In the genomic region with DNA sequence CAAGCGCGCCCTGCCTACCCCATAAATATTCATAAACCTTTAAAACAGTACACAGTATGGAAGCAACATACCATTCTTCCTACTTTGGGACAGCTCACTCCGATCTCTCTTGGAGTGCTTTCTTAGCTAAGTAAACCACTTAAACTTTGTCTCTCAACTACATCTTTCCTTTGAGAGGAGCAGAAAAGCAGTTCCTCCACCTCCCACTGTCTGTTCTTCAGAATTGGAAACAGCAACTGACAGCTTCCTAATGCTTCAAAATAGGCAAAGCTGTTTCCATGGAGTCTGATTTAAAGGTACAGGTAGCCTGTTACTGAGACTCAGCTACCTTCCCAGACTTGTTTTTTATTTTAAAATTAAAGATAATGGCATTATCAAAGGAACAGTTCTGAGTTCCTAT, we compare ENCODE assay signal across 24 mouse cellular contexts.
DNase-seq lines count a peak whose midpoint lies in the region; ATAC-seq and TF ChIP-seq lines count a peak whose summit lies in the region.
"Had no signal": no experiment of that assay in that cellular context is flagged by ENCODE, and none has a peak within 500 bp of the region (broad histone marks: within the 10 kb centered on the region; RNA-seq: fewer than 3 reads in every experiment).

No protein-coding gene starts in this region.

- peak; percentile 34; the same call in 1 of the 2 replicates for ATAC-seq in forebrain, postnatal 0 days
- ATAC-seq in forebrain, embryonic 13.5 days: no peak
- peak; percentile 78 for ATAC-seq in frontal cortex, adult (ENCODE audit: low TSS enrichment)
- ATAC-seq in kidney, embryonic 16.5 days (ENCODE audit: low FRiP score, low TSS enrichment): no peak
- ATAC-seq: activated CD4-positive, CD25-positive, alpha-beta regulatory T cell, adult 4 months; CD4-positive, CD25-positive, alpha-beta regulatory T cell, adult 4 months; Patski had no signal

- H3K4me1 ChIP-seq in forebrain, postnatal 0 days (ENCODE audit: insufficient read depth): no peaks in the 10 kb centered on the region
- H3K4me1 ChIP-seq in forebrain, embryonic 13.5 days: no peaks in the 10 kb centered on the region
- no peaks in the 10 kb centered on the region for H3K4me1 ChIP-seq in kidney, embryonic 16.5 days (ENCODE audit: insufficient read depth, low read length)

- no peak for DNase-seq in forebrain, postnatal 0 days
- no peak for DNase-seq in frontal cortex, postnatal 14 days (ENCODE audit: low spot score in 2 of 2)
- peak; percentile 3 for DNase-seq in R1 (ENCODE audit: low read depth, low spot score)
- peak; percentile 62 for DNase-seq in brain, adult 2 months (ENCODE audit: low read depth, low spot score)
- no peak for DNase-seq in retina, postnatal 1 day
- DNase-seq: adrenal gland, adult 2 months; adrenal gland, adult 8-10 months; adrenal gland, postnatal 10 days; adrenal gland, postnatal 14 days; adrenal gland, postnatal 25 days; adrenal gland, postnatal 36 days; B cell, adult 2 months; cerebellum, adult 11 months; cerebellum, adult 11-12 months; cerebellum, adult 18-20 months; cerebellum, adult 2 months had no signal

- H3K36me3 ChIP-seq in forebrain, postnatal 0 days (ENCODE audit: insufficient read depth): no peaks in the 10 kb centered on the region
- no peaks in the 10 kb centered on the region for H3K36me3 ChIP-seq in forebrain, embryonic 13.5 days (ENCODE audit: poor library complexity, severe bottlenecking)
- no peaks in the 10 kb centered on the region for H3K36me3 ChIP-seq in kidney, embryonic 16.5 days (ENCODE audit: insufficient read depth, low read length)
- H3K36me3 ChIP-seq: G1E had no signal

- H3K9ac ChIP-seq in forebrain, postnatal 0 days: no peak overlapping the region
- no peak overlapping the region for H3K9ac ChIP-seq in forebrain, embryonic 13.5 days
- H3K9ac ChIP-seq in kidney, embryonic 16.5 days (replicated peaks; ENCODE audit: low read length): no peak overlapping the region

- no peak overlapping the region for H3K27ac ChIP-seq in forebrain, postnatal 0 days (ENCODE audit: low read depth, low read length)
- H3K27ac ChIP-seq in forebrain, embryonic 13.5 days: no peak overlapping the region
- H3K27ac ChIP-seq in kidney, embryonic 16.5 days (ENCODE audit: low read length): no peak overlapping the region

- no peaks in the 10 kb centered on the region for H3K9me3 ChIP-seq in forebrain, postnatal 0 days (ENCODE audit: low read length)
- H3K9me3 ChIP-seq in forebrain, embryonic 13.5 days (replicated peaks): no peaks in the 10 kb centered on the region
- H3K9me3 ChIP-seq in kidney, embryonic 16.5 days (ENCODE audit: low read length): no peaks in the 10 kb centered on the region

- no peaks in the 10 kb centered on the region for H3K27me3 ChIP-seq in forebrain, postnatal 0 days (ENCODE audit: insufficient read depth, low read length)
- H3K27me3 ChIP-seq in forebrain, embryonic 13.5 days: no peaks in the 10 kb centered on the region
- no peaks in the 10 kb centered on the region for H3K27me3 ChIP-seq in kidney, embryonic 16.5 days (ENCODE audit: insufficient read depth, low read length)
- H3K27me3 ChIP-seq: CH12.LX had no signal

- no peak overlapping the region for H3K4me3 ChIP-seq in forebrain, postnatal 0 days (ENCODE audit: low read depth, low read length)
- no peak overlapping the region for H3K4me3 ChIP-seq in forebrain, embryonic 13.5 days
- no peak overlapping the region for H3K4me3 ChIP-seq in kidney, embryonic 16.5 days (ENCODE audit: low read length)

- 82% methylated on average over 3 of the region's 3 CpGs for WGBS in forebrain, postnatal 0 days
- WGBS in forebrain, embryonic 13.5 days: 85% methylated on average over 3 of the region's 3 CpGs
- 62% methylated on average over 3 of the region's 3 CpGs for WGBS in kidney, embryonic 16.5 days

- TF ChIP-seq CTCF in forebrain, postnatal 0 days (IDR thresholded peaks at IDR 0.05; ENCODE audit: low read depth): no peak

- H3K4me2 ChIP-seq in forebrain, postnatal 0 days (ENCODE audit: low read depth): no peak overlapping the region
- no peak overlapping the region for H3K4me2 ChIP-seq in forebrain, embryonic 13.5 days
- no peak overlapping the region for H3K4me2 ChIP-seq in kidney, embryonic 16.5 days (replicated peaks; ENCODE audit: low read depth, low read length)

Comparison
In these comparisons a context has a peak if more than half of its experiments do, and no peak if none do; other contexts are left out.
1. ATAC-seq: peak in forebrain, postnatal 0 days (single experiment) and frontal cortex, adult (single experiment); none in forebrain, embryonic 13.5 days (single experiment) and kidney, embryonic 16.5 days (single experiment).
2. DNase-seq: peak in R1 (single experiment) and brain, adult 2 months (single experiment); none in forebrain, postnatal 0 days (single experiment), frontal cortex, postnatal 14 days (0 of 2) and retina, postnatal 1 day (single experiment).